ENCODE assay signal across 8 mouse cellular contexts in the genomic region with DNA sequence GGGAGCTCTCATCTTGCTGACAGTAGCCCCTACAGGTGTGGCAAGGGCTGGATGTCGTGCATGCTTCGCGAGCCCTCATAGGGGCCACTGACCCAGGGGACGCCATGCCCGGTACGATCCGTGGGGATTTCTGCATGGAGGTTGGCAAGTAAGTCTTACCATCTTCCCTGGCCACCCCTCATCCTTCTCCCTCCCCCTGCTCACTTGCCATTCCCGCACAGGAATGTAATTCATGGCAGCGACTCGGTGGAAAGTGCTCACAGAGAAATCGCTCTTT. TPM values are rescaled to one million over a fixed set of nuclear protein-coding genes. Genes with fewer than 3 reads are reported as not detected.
A peak's percentile ranks its signal among the peaks of the same experiment; 100 is the strongest.
DNase-seq lines count a peak whose midpoint lies in the region; ATAC-seq and TF ChIP-seq lines count a peak whose summit lies in the region.

No protein-coding gene starts in this region.

- no peak for TF ChIP-seq CTCF in bone marrow macrophage, adult 2 months (IDR thresholded peaks at IDR 0.05; ENCODE audit: low read depth, low read length)

- peak overlapping the region; percentile 91; the same call in 1 of the 2 replicates for H3K27ac ChIP-seq in kidney, embryonic 15.5 days
- no peak overlapping the region for H3K27ac ChIP-seq in bone marrow macrophage, adult 2 months (ENCODE audit: insufficient read depth, low read depth, low read length)
- H3K27ac ChIP-seq in hindbrain, embryonic 11.5 days (ENCODE audit: low read depth, low read length), result peak overlapping the region; percentile 76
- peak overlapping the region; percentile 87 for H3K27ac ChIP-seq in midbrain, embryonic 13.5 days

- no peak for ATAC-seq in kidney, embryonic 15.5 days (replicated peaks; ENCODE audit: low FRiP score)
- no peak for ATAC-seq in hindbrain, embryonic 11.5 days (ENCODE audit: low FRiP score)
- ATAC-seq in midbrain, embryonic 13.5 days, result no peak

- TF ChIP-seq POLR2A in bone marrow macrophage, adult 2 months (IDR thresholded peaks at IDR 0.05; ENCODE audit: borderline replicate concordance, low read depth, low read length), result no peak

- DNase-seq in kidney, postnatal 4 days, result no peak
- DNase-seq in hindbrain, embryonic 11.5 days (ENCODE audit: low spot score), result no peak
- DNase-seq in adrenal gland, adult 2 months, result no peak
- no peak for DNase-seq in thymus, postnatal 25 days
- DNase-seq in layer of hippocampus, adult 9-10 months (ENCODE audit: low spot score), result no peak

- peaks cover 41% of the 10 kb centered on the region for H3K4me1 ChIP-seq in kidney, embryonic 15.5 days
- 0 out of 2 replicates have a peak, but pooled peaks cover 4% of the 10 kb centered on the region for H3K4me1 ChIP-seq in bone marrow macrophage, adult 2 months (ENCODE audit: control insufficient read depth, insufficient read depth, low read length)
- peaks cover 5% of the 10 kb centered on the region; the same call in 1 of the 2 replicates for H3K4me1 ChIP-seq in hindbrain, embryonic 11.5 days (replicated peaks; ENCODE audit: control insufficient read depth, insufficient read depth, low read length)
- peaks cover 46% of the 10 kb centered on the region for H3K4me1 ChIP-seq in midbrain, embryonic 13.5 days (replicated peaks)

- H3K27me3 ChIP-seq in kidney, embryonic 15.5 days, result no peaks in the 10 kb centered on the region
- H3K27me3 ChIP-seq in hindbrain, embryonic 11.5 days (ENCODE audit: control insufficient read depth, insufficient read depth, low read length), result no peaks in the 10 kb centered on the region
- no peaks in the 10 kb centered on the region for H3K27me3 ChIP-seq in midbrain, embryonic 13.5 days

- peaks cover 67% of the 10 kb centered on the region for H3K36me3 ChIP-seq in kidney, embryonic 15.5 days
- peaks cover 30% of the 10 kb centered on the region for H3K36me3 ChIP-seq in hindbrain, embryonic 11.5 days (ENCODE audit: control insufficient read depth, insufficient read depth, low read length)
- H3K36me3 ChIP-seq in midbrain, embryonic 13.5 days, result peaks cover 69% of the 10 kb centered on the region

- WGBS in kidney, embryonic 15.5 days, result 31% methylated on average over 11 of the region's 11 CpGs
- 42% methylated on average over 11 of the region's 11 CpGs for WGBS in hindbrain, embryonic 11.5 days
- WGBS in midbrain, embryonic 13.5 days, result 35% methylated on average over 11 of the region's 11 CpGs

- H3K9me3 ChIP-seq in kidney, embryonic 15.5 days (replicated peaks), result no peaks in the 10 kb centered on the region
- H3K9me3 ChIP-seq in hindbrain, embryonic 11.5 days (ENCODE audit: control insufficient read depth, low read length), result no peaks in the 10 kb centered on the region
- no peaks in the 10 kb centered on the region for H3K9me3 ChIP-seq in midbrain, embryonic 13.5 days

- H3K9ac ChIP-seq in kidney, embryonic 15.5 days, result peak overlapping the region; percentile 92
- peak overlapping the region; percentile 86 for H3K9ac ChIP-seq in hindbrain, embryonic 11.5 days (ENCODE audit: low read depth, low read length)
- H3K9ac ChIP-seq in midbrain, embryonic 13.5 days (replicated peaks), result peak overlapping the region; percentile 95

- H3K4me3 ChIP-seq in kidney, embryonic 15.5 days (replicated peaks), result peak overlapping the region; percentile 77
- H3K4me3 ChIP-seq in bone marrow macrophage, adult 2 months (ENCODE audit: insufficient read depth, low read length), result peak overlapping the region; percentile 100
- H3K4me3 ChIP-seq in hindbrain, embryonic 11.5 days (ENCODE audit: low read depth, low read length), result peak overlapping the region; percentile 82
- H3K4me3 ChIP-seq in midbrain, embryonic 13.5 days (replicated peaks), result peak overlapping the region; percentile 89

- peak overlapping the region; percentile 97 for H3K4me2 ChIP-seq in kidney, embryonic 15.5 days
- peak overlapping the region; percentile 77 for H3K4me2 ChIP-seq in hindbrain, embryonic 11.5 days (replicated peaks; ENCODE audit: low read depth, low read length)
- H3K4me2 ChIP-seq in midbrain, embryonic 13.5 days (replicated peaks), result peak overlapping the region; percentile 90

RNA-seq across cellular contexts. Expression of gene Nme3, which starts 0.6 kb away (rescaled TPM):
- 77.2 and 80.0 TPM in 2 replicates for polyA plus RNA-seq in kidney, embryonic 15.5 days (2015; fragmentation: Nextera tagmentation; extraction: Ambion mirVana)
- polyA plus RNA-seq in bone marrow macrophage, adult 2 months (2012; ENCODE audit: insufficient read depth, insufficient read length, missing spikeins), result 37.2 and 38.5 TPM in 2 replicates
- polyA plus RNA-seq in hindbrain, embryonic 11.5 days (2014; fragmentation: Nextera tagmentation; extraction: Ambion mirVana), result 45.9 and 49.7 TPM in 2 replicates
- 74.1 and 76.8 TPM in 2 replicates for polyA plus RNA-seq in midbrain, embryonic 13.5 days (2015; fragmentation: Nextera tagmentation; extraction: Ambion mirVana)
- 10 to 100 TPM; 70.1 to 73.7 TPM for total RNA-seq in adrenal gland, adult 2 months (2021)
- 116 and 124 TPM in 2 replicates for polyA plus RNA-seq in adrenal gland, adult 2 months (2012; rRNA removed)

RNA-seq across cellular contexts. Expression of gene Mrps34, which starts 2.0 kb away (rescaled TPM):
- 94.0 and 105 TPM in 2 replicates for polyA plus RNA-seq in kidney, embryonic 15.5 days (2015; fragmentation: Nextera tagmentation; extraction: Ambion mirVana)
- polyA plus RNA-seq in bone marrow macrophage, adult 2 months (2012; ENCODE audit: insufficient read depth, insufficient read length, missing spikeins), result 25.6 and 34.9 TPM in 2 replicates
- polyA plus RNA-seq in hindbrain, embryonic 11.5 days (2014; fragmentation: Nextera tagmentation; extraction: Ambion mirVana), result 70.5 and 73.3 TPM in 2 replicates
- polyA plus RNA-seq in midbrain, embryonic 13.5 days (2015; fragmentation: Nextera tagmentation; extraction: Ambion mirVana), result 73.0 and 82.3 TPM in 2 replicates
- total RNA-seq in adrenal gland, adult 2 months (2021), result 100 to 1,000 TPM; 130 to 150 TPM
- 547 and 570 TPM in 2 replicates for polyA plus RNA-seq in adrenal gland, adult 2 months (2012; rRNA removed)

RNA-seq across cellular contexts. Expression of gene Eme2, which starts 2.0 kb away (rescaled TPM):
- 31.5 and 33.1 TPM in 2 replicates for polyA plus RNA-seq in kidney, embryonic 15.5 days (2015; fragmentation: Nextera tagmentation; extraction: Ambion mirVana)
- polyA plus RNA-seq in bone marrow macrophage, adult 2 months (2012; ENCODE audit: insufficient read depth, insufficient read length, missing spikeins), result 5.9 and 7.1 TPM in 2 replicates
- 22.7 and 24.2 TPM in 2 replicates for polyA plus RNA-seq in hindbrain, embryonic 11.5 days (2014; fragmentation: Nextera tagmentation; extraction: Ambion mirVana)
- 36.8 and 38.4 TPM in 2 replicates for polyA plus RNA-seq in midbrain, embryonic 13.5 days (2015; fragmentation: Nextera tagmentation; extraction: Ambion mirVana)
- 10 to 100 TPM; 39.9 to 48.0 TPM for total RNA-seq in adrenal gland, adult 2 months (2021)
- 58.3 and 58.4 TPM in 2 replicates for polyA plus RNA-seq in adrenal gland, adult 2 months (2012; rRNA removed)

RNA-seq across cellular contexts. Expression of gene Spsb3, which starts 10.5 kb away (rescaled TPM):
- polyA plus RNA-seq in kidney, embryonic 15.5 days (2015; fragmentation: Nextera tagmentation; extraction: Ambion mirVana), result 40.6 and 43.7 TPM in 2 replicates
- 20.2 and 21.3 TPM in 2 replicates for polyA plus RNA-seq in bone marrow macrophage, adult 2 months (2012; ENCODE audit: insufficient read depth, insufficient read length, missing spikeins)
- 43.4 and 46.5 TPM in 2 replicates for polyA plus RNA-seq in hindbrain, embryonic 11.5 days (2014; fragmentation: Nextera tagmentation; extraction: Ambion mirVana)
- 71.7 and 74.7 TPM in 2 replicates for polyA plus RNA-seq in midbrain, embryonic 13.5 days (2015; fragmentation: Nextera tagmentation; extraction: Ambion mirVana)
- 10 to 100 TPM; 30.8 to 33.1 TPM for total RNA-seq in adrenal gland, adult 2 months (2021)
- polyA plus RNA-seq in adrenal gland, adult 2 months (2012; rRNA removed), result 144 and 179 TPM in 2 replicates

RNA-seq across cellular contexts. Expression of gene Nubp2, which starts 10.8 kb away (rescaled TPM):
- polyA plus RNA-seq in kidney, embryonic 15.5 days (2015; fragmentation: Nextera tagmentation; extraction: Ambion mirVana), result 54.2 and 57.8 TPM in 2 replicates
- polyA plus RNA-seq in bone marrow macrophage, adult 2 months (2012; ENCODE audit: insufficient read depth, insufficient read length, missing spikeins), result 39.0 and 40.3 TPM in 2 replicates
- polyA plus RNA-seq in hindbrain, embryonic 11.5 days (2014; fragmentation: Nextera tagmentation; extraction: Ambion mirVana), result 77.6 and 84.2 TPM in 2 replicates
- polyA plus RNA-seq in midbrain, embryonic 13.5 days (2015; fragmentation: Nextera tagmentation; extraction: Ambion mirVana), result 68.2 and 75.3 TPM in 2 replicates
- total RNA-seq in adrenal gland, adult 2 months (2021), result 10 to 100 TPM; 53.1 to 56.6 TPM
- 38.5 and 55.9 TPM in 2 replicates for polyA plus RNA-seq in adrenal gland, adult 2 months (2012; rRNA removed)
